Mouse (Mus musculus): ENCODE measurements at regions not wholly inside any gene's neighbourhood (a gene's known extent, or its start where the extent isn't known, plus 50 kb on each side); places are given as distances from the start of the nearest gene placed in this dataset.

DNA sequence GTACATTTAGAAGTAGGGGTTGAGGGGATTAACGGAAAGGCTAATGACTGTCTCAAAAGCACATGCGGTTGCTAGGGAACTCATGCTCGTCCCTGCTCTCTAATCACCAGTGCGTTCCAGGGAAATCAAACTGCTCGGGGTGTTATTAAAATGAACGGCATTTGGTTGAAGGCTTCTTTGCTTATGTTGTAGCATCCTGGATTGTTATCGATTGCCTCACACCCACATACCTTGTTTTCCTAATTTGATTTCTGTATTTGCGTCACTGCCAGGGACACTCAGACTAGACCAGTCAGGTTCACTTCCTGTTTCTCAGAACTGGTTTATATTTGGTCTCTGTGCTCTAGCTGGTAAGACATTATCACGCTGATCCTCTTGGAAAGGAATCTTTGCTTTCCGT lies 177.0 kb upstream of the Mkln1 start:
- Histone ChIP-seq H3K4me1 (peaks cover 28% of the 10 kb centered on the region), H3K9me3 (no peaks in the 10 kb centered on the region), H3K9ac (no peak overlapping the region), H3K36me3 (no peaks in the 10 kb centered on the region), H3K4me3 (no peak overlapping the region), H3K4me2 (replicated peaks) (no peak overlapping the region), H3K27ac (no peak overlapping the region), H3K27me3 (peaks cover 79% of the 10 kb centered on the region)
- no peak for ATAC-seq (ENCODE audit: low FRiP score, low read depth)
- WGBS, result 38% methylated on average over 10 of the region's 10 CpGs

GRCm38 (mm10) chr6:31222024-31222579 lies 176.4 kb upstream of the Mkln1 start:
- Histone ChIP-seq H3K4me1 (peaks cover 23% of the 10 kb centered on the region), H3K9ac (no peak overlapping the region), H3K36me3 (no peaks in the 10 kb centered on the region), H3K27ac (no peak overlapping the region), H3K4me3 (no peak overlapping the region), H3K9me3 (no peaks in the 10 kb centered on the region), H3K4me2 (replicated peaks) (no peak overlapping the region), H3K27me3 (peaks cover 73% of the 10 kb centered on the region)
- 90% methylated on average over 6 of the region's 6 CpGs for WGBS
- ATAC-seq (ENCODE audit: low FRiP score, low read depth), result no peak

- H3K36me3 ChIP-seq, result no peaks in the 10 kb centered on the region
- H3K9ac ChIP-seq, result no peak overlapping the region
- WGBS, result 55% methylated on average over 5 of the region's 5 CpGs
Measured at GRCm38 (mm10) chr6:31227406-31227805, 171.1 kb upstream of the Mkln1 start.

DNA sequence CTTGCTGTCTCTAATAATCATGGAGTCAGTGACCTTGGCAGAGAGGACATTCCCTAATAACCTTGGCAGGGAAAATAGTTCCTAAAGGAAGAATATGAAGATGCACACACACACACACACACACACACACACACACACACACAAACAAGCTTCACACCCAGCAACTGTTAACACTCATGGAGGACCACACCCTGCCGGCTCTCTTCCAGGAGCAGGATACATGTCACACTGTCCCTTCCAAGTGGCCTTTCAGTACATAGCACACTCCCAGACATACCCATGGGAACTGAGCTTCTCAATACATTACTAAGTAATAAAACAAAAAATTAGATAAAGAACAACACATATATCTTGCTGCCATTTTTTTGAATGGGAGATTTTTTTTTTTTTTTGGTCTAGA lies 170.5 kb upstream of the Mkln1 start:
- Histone ChIP-seq H3K9me3 (no peaks in the 10 kb centered on the region), H3K9ac (no peak overlapping the region), H3K4me2 (replicated peaks) (no peak overlapping the region), H3K4me1 (no peaks in the 10 kb centered on the region), H3K36me3 (no peaks in the 10 kb centered on the region), H3K27me3 (peaks cover 15% of the 10 kb centered on the region), H3K4me3 (no peak overlapping the region), H3K27ac (no peak overlapping the region)
- no peak for ATAC-seq (ENCODE audit: low FRiP score, low read depth)
- 89% methylated on average over 1 of the region's 1 CpGs for WGBS

More at GRCm38 (mm10) chr6:31227406-31227805, 171.1 kb upstream of the Mkln1 start:
- Histone ChIP-seq H3K4me3 (no peak overlapping the region), H3K27me3 (peaks cover 21% of the 10 kb centered on the region), H3K9me3 (no peaks in the 10 kb centered on the region), H3K4me2 (replicated peaks) (no peak overlapping the region), H3K27ac (no peak overlapping the region), H3K4me1 (no peaks in the 10 kb centered on the region)
- ATAC-seq (ENCODE audit: low FRiP score, low read depth), result no peak

DNA sequence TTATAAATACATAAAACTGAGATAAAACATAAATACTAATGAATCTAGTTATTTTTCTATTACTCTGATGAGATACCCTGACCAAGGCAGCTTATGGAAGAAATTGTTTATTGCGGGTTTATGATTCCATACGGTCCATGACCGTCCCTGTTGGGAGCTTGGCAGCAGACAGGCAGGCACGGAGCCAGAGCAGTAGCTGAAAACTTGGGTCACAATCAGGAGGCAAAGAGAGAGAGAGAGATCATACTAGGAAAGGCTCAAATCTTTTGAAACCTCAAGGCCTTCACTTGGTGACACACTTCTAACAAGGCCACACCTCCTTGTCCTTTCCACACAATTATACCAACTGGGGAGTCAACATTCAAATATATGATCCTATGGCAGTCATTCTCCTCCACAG lies 166.7 kb upstream of the Mkln1 start:
- WGBS, result 77% methylated on average over 4 of the region's 4 CpGs
- H3K9me3 ChIP-seq, result no peaks in the 10 kb centered on the region
- no peaks in the 10 kb centered on the region for H3K36me3 ChIP-seq
- no peak overlapping the region for H3K9ac ChIP-seq
- no peak overlapping the region for H3K4me3 ChIP-seq
- no peak for ATAC-seq (ENCODE audit: low FRiP score, low read depth)
- peaks cover 6% of the 10 kb centered on the region; the same call in 1 of the 2 replicates for H3K4me1 ChIP-seq
- no peak overlapping the region for H3K4me2 ChIP-seq (replicated peaks)
- no peaks in the 10 kb centered on the region for H3K27me3 ChIP-seq
- no peak overlapping the region for H3K27ac ChIP-seq

DNA sequence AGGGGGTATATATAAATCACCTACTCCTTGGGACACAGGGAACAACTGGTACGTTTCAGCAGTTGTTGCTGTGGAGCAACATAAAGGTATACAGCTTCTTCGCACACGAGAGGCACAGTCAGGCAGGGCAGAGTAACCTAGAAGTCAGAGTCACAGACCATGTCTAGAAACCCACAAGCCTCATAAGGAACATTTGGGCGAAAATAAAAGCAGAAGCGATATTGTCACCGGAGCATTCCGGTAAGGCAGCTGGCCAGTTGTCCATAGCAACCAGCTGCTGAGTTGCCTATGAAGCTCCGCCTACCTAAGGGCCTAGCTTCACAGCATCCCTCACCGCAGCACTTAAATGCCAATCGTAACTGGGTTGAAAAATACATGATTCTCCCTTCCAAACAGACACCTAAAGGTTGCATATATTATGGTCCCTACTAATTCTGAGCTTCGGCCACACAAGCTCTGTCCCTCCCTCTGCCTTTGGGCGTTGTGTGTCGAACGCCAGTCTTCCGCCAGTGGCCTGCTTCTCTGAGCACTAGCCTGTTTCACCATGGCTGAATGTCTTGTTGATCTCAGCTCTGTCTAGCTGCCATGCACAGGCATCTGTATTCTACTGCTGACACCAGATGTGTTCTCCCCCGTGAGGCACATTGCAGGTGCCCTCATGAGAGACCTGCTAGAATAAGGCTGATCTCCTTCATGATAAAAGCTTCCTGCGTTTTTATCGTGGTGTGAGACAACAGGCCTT lies 165.1 kb upstream of the Mkln1 start:
- Histone ChIP-seq H3K4me2 (replicated peaks) (no peak overlapping the region), H3K4me1 (peaks cover 6% of the 10 kb centered on the region; the same call in 1 of the 2 replicates), H3K36me3 (no peaks in the 10 kb centered on the region), H3K9me3 (no peaks in the 10 kb centered on the region), H3K27ac (no peak overlapping the region), H3K9ac (no peak overlapping the region), H3K27me3 (no peaks in the 10 kb centered on the region), H3K4me3 (no peak overlapping the region)
- ATAC-seq (ENCODE audit: low FRiP score, low read depth), result no peak
- 56% methylated on average over 18 of the region's 18 CpGs for WGBS

DNA sequence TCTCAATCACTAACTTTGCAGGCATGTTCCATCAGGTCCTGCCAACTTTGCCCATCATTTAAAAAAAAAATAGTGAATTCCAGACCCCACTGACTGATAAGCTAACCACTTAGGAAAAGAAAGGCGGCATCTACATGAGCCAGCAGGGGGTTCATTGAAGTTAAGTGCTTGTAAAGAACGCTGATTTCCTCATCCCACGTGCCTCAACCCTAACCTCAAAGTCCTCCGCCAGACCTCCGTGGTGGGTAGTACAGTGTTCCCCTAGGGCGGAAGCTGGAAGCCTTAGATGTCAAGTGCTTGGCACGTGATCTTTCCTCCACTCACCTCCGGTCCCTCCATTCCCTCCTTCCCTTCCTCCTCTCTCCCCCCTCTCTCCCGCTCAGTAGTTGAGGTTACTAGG lies 158.5 kb upstream of the Mkln1 start:
- 6% methylated on average over 9 of the region's 9 CpGs for WGBS
- H3K27me3 ChIP-seq, result peaks cover 4% of the 10 kb centered on the region; the same call in 1 of the 2 replicates
- H3K9ac ChIP-seq, result no peak overlapping the region
- no peaks in the 10 kb centered on the region; the same call in 1 of the 2 replicates for H3K4me1 ChIP-seq
- no peak overlapping the region for H3K4me3 ChIP-seq
- no peak overlapping the region for H3K27ac ChIP-seq
- no peaks in the 10 kb centered on the region for H3K9me3 ChIP-seq
- no peak for ATAC-seq (ENCODE audit: low FRiP score, low read depth)
- no peak overlapping the region for H3K4me2 ChIP-seq (replicated peaks)
- no peaks in the 10 kb centered on the region for H3K36me3 ChIP-seq

- Histone ChIP-seq H3K27me3 (no peaks in the 10 kb centered on the region), H3K4me3 (no peak overlapping the region), H3K9ac (no peak overlapping the region), H3K4me1 (peaks cover 7% of the 10 kb centered on the region; the same call in 1 of the 2 replicates), H3K36me3 (no peaks in the 10 kb centered on the region), H3K9me3 (no peaks in the 10 kb centered on the region), H3K27ac (no peak overlapping the region), H3K4me2 (replicated peaks) (no peak overlapping the region)
- 55% methylated on average over 2 of the region's 2 CpGs for WGBS
- ATAC-seq (ENCODE audit: low FRiP score, low read depth), result no peak
Measured at GRCm38 (mm10) chr6:31250526-31250925, 148.0 kb upstream of the Mkln1 start.

GRCm38 (mm10) chr6:31253251-31253935 lies 145.1 kb upstream of the Mkln1 start:
- no peaks in the 10 kb centered on the region for H3K27me3 ChIP-seq
- peak overlapping the region; percentile 21; the same call in 1 of the 2 replicates for H3K4me3 ChIP-seq
- H3K4me2 ChIP-seq (replicated peaks), result peak overlapping the region; percentile 48
- WGBS, result 17% methylated on average over 15 of the region's 15 CpGs
- no peak for ATAC-seq (ENCODE audit: low FRiP score, low read depth)
- H3K9me3 ChIP-seq, result no peaks in the 10 kb centered on the region
- H3K36me3 ChIP-seq, result no peaks in the 10 kb centered on the region
- H3K27ac ChIP-seq, result no peak overlapping the region
- H3K4me1 ChIP-seq, result peaks cover 7% of the 10 kb centered on the region; the same call in 1 of the 2 replicates
- no peak overlapping the region for H3K9ac ChIP-seq

GRCm38 (mm10) chr6:31260645-31261345 lies 137.7 kb upstream of the Mkln1 start:
- no peak for ATAC-seq (ENCODE audit: low FRiP score, low read depth)
- H3K27me3 ChIP-seq, result no peaks in the 10 kb centered on the region
- no peak overlapping the region for H3K9ac ChIP-seq
- no peaks in the 10 kb centered on the region for H3K9me3 ChIP-seq
- no peak overlapping the region for H3K27ac ChIP-seq
- no peaks in the 10 kb centered on the region for H3K36me3 ChIP-seq
- H3K4me1 ChIP-seq, result no peaks in the 10 kb centered on the region
- H3K4me3 ChIP-seq, result no peak overlapping the region
- WGBS, result 77% methylated on average over 10 of the region's 10 CpGs
- H3K4me2 ChIP-seq (replicated peaks), result no peak overlapping the region

DNA sequence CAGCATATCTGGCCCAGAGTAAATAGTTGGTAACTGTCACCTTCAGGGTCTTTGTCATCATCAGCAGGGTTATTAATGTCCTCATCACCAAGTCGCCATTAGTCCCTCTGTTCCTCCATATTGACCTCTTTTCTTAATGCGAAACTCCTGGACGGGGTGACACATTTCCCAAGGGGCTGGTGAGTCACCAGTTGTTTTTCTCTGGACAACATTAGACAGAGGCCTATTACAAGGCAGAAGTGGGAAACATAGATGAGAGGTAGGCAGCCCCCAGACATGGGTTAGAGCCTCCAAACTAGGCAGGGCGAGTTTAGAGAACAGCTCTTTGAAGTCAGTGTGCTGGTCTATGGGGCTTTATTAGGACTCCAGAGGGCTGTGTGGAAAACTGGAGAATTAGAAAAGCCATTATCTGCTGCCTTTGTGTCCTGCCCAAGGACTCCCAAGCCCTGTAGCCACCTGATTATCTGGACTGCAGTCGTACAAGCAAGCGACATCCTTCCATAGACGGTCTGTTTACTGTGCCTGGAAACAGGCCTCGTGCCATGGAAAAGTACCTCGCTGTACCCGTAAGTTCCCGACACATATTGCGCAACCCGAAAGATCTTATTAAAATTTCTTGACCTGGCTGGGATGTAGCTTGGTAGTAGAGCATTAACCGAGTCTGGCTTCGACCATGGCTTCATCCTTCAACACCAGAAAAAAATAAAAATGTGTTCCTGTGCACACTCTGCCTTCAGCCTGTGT lies 136.6 kb upstream of the Mkln1 start:
- H3K4me1 ChIP-seq, result no peaks in the 10 kb centered on the region
- H3K9ac ChIP-seq, result no peak overlapping the region
- H3K27me3 ChIP-seq, result no peaks in the 10 kb centered on the region
- H3K27ac ChIP-seq, result no peak overlapping the region
- no peak for ATAC-seq (ENCODE audit: low FRiP score, low read depth)
- H3K36me3 ChIP-seq, result no peaks in the 10 kb centered on the region
- no peak overlapping the region for H3K4me3 ChIP-seq
- no peaks in the 10 kb centered on the region for H3K9me3 ChIP-seq
- H3K4me2 ChIP-seq (replicated peaks), result no peak overlapping the region
- 89% methylated on average over 15 of the region's 15 CpGs for WGBS

Measured in limb, embryonic 13.5 days (tissue).